Mouse (Mus musculus): ENCODE data around the gene Alg13. TPM values are rescaled to one million over a fixed set of nuclear protein-coding genes. Genes with fewer than 3 reads are reported as not detected.
A peak's percentile ranks its signal among the peaks of the same experiment; 100 is the strongest.

Gene Alg13
- polyA plus RNA-seq, 1 experiment: 12.9 TPM

GRCm38 (mm10) chrX:144318164-144318979 is 768 bp downstream of the Alg13 start:
- H3K4me3 ChIP-seq (replicated peaks; ENCODE audit: insufficient read depth, low read depth, low read length): peak overlapping the region; percentile 95
- peak; percentile 5 to 41 for DNase-seq
- 8% methylated on average over 46 of the region's 53 CpGs for WGBS
- no peaks in the 10 kb centered on the region for H3K27me3 ChIP-seq (ENCODE audit: control insufficient read depth, insufficient read depth, low read length)
- H3K27ac ChIP-seq (ENCODE audit: insufficient read depth, low read length): no peak overlapping the region
- TF ChIP-seq CTCF (IDR thresholded peaks at IDR 0.05; ENCODE audit: borderline replicate concordance, insufficient read depth, low read depth, low read length) (no peak), POLR2A (IDR thresholded peaks at IDR 0.05; ENCODE audit: borderline replicate concordance, insufficient read depth, low read length) (no peak)
- H3K4me1 ChIP-seq (ENCODE audit: control insufficient read depth, insufficient read depth, low read length): no peaks in the 10 kb centered on the region

- no peak overlapping the region for H3K27ac ChIP-seq (ENCODE audit: insufficient read depth, low read length)
- DNase-seq: peak in 1 of 2 experiments; percentile 5
- no peaks in the 10 kb centered on the region for H3K4me1 ChIP-seq (ENCODE audit: control insufficient read depth, insufficient read depth, low read length)
- WGBS: 8% methylated on average over 9 of the region's 9 CpGs
- H3K27me3 ChIP-seq (ENCODE audit: control insufficient read depth, insufficient read depth, low read length): no peaks in the 10 kb centered on the region
- no peak overlapping the region for H3K4me3 ChIP-seq (replicated peaks; ENCODE audit: insufficient read depth, low read depth, low read length)
- TF ChIP-seq POLR2A (IDR thresholded peaks at IDR 0.05; ENCODE audit: borderline replicate concordance, insufficient read depth, low read length): no peak
Measured at GRCm38 (mm10) chrX:144319366-144319765, 1.8 kb downstream of the Alg13 start.

GRCm38 (mm10) chrX:144325375-144325774 is 7.8 kb downstream of the Alg13 start:
- no peak for DNase-seq
- no peak for TF ChIP-seq CTCF (IDR thresholded peaks at IDR 0.05; ENCODE audit: borderline replicate concordance, insufficient read depth, low read depth, low read length)
- TF ChIP-seq POLR2A (IDR thresholded peaks at IDR 0.05; ENCODE audit: borderline replicate concordance, insufficient read depth, low read length): no peak
- H3K27ac ChIP-seq (ENCODE audit: insufficient read depth, low read length): no peak overlapping the region

GRCm38 (mm10) chrX:144335332-144336015 is 17.9 kb downstream of the Alg13 start:
- WGBS: 65% methylated on average over 8 of the region's 8 CpGs
- Histone ChIP-seq H3K4me3 (replicated peaks; ENCODE audit: insufficient read depth, low read depth, low read length) (no peak overlapping the region), H3K27ac (ENCODE audit: insufficient read depth, low read length) (no peak overlapping the region), H3K4me1 (ENCODE audit: control insufficient read depth, insufficient read depth, low read length) (no peaks in the 10 kb centered on the region), H3K27me3 (ENCODE audit: control insufficient read depth, insufficient read depth, low read length) (no peaks in the 10 kb centered on the region)
- TF ChIP-seq CTCF (IDR thresholded peaks at IDR 0.05; ENCODE audit: borderline replicate concordance, insufficient read depth, low read depth, low read length) (no peak), POLR2A (IDR thresholded peaks at IDR 0.05; ENCODE audit: borderline replicate concordance, insufficient read depth, low read length) (no peak)
- no peak for DNase-seq

More at GRCm38 (mm10) chrX:144325375-144325774, 7.8 kb downstream of the Alg13 start:
- Histone ChIP-seq H3K27me3 (ENCODE audit: control insufficient read depth, insufficient read depth, low read length) (no peaks in the 10 kb centered on the region), H3K4me3 (replicated peaks; ENCODE audit: insufficient read depth, low read depth, low read length) (no peak overlapping the region), H3K4me1 (ENCODE audit: control insufficient read depth, insufficient read depth, low read length) (no peaks in the 10 kb centered on the region)

DNA sequence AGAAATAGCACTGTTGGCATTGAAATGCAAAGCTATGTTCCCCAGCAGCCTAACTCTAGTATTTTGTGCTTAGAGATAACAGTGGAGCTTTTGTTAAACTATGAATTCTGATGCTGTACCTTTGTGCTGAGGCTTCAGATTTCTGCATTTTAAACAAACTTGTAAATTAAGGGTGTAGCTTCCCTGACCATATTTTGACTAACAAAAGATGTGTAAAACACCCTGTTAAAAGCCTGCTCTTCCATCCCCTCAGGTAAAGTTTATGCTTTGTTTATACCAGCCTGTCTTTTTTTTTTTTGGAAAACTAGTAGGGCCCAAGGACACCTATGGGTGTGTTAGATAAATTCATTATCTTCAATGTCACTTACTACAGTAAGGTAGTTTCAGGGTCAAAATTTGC is 20.3 kb downstream of the Alg13 start:
- no peaks in the 10 kb centered on the region for H3K27me3 ChIP-seq (ENCODE audit: control insufficient read depth, insufficient read depth, low read length)
- TF ChIP-seq POLR2A (IDR thresholded peaks at IDR 0.05; ENCODE audit: borderline replicate concordance, insufficient read depth, low read length): no peak
- TF ChIP-seq CTCF (IDR thresholded peaks at IDR 0.05; ENCODE audit: borderline replicate concordance, insufficient read depth, low read depth, low read length): no peak
- no peak overlapping the region for H3K4me3 ChIP-seq (replicated peaks; ENCODE audit: insufficient read depth, low read depth, low read length)
- DNase-seq: no peak
- no peaks in the 10 kb centered on the region for H3K4me1 ChIP-seq (ENCODE audit: control insufficient read depth, insufficient read depth, low read length)
- no peak overlapping the region for H3K27ac ChIP-seq (ENCODE audit: insufficient read depth, low read length)

GRCm38 (mm10) chrX:144338355-144338754 is 20.8 kb downstream of the Alg13 start:
- Histone ChIP-seq H3K27me3 (ENCODE audit: control insufficient read depth, insufficient read depth, low read length) (no peaks in the 10 kb centered on the region), H3K4me1 (ENCODE audit: control insufficient read depth, insufficient read depth, low read length) (no peaks in the 10 kb centered on the region), H3K4me3 (replicated peaks; ENCODE audit: insufficient read depth, low read depth, low read length) (no peak overlapping the region), H3K27ac (ENCODE audit: insufficient read depth, low read length) (no peak overlapping the region)
- no peak for TF ChIP-seq CTCF (IDR thresholded peaks at IDR 0.05; ENCODE audit: borderline replicate concordance, insufficient read depth, low read depth, low read length)
- no peak for TF ChIP-seq POLR2A (IDR thresholded peaks at IDR 0.05; ENCODE audit: borderline replicate concordance, insufficient read depth, low read length)
- DNase-seq: no peak

DNA sequence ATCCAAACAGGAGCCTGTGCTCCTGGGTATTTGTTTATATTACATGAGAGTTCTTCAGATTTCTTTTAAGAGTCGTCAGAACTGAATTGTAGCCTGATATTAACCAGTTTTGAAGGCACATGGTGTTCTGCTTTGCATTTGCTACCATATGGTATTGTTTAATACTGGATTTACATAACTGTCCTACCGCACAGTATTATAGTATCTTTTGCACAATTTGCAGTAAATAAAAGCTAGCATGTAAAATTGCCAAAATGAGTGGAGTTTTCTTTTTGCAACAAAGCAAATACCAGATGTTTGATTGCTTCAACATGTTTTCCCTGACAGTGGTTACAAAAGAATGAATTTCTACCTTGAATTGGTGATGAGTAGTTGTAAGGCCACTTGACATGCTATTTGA is 56.6 kb downstream of the Alg13 start:
- Histone ChIP-seq H3K27me3 (ENCODE audit: control insufficient read depth, insufficient read depth, low read length) (no peaks in the 10 kb centered on the region), H3K27ac (ENCODE audit: insufficient read depth, low read length) (no peak overlapping the region), H3K4me3 (replicated peaks; ENCODE audit: insufficient read depth, low read depth, low read length) (no peak overlapping the region), H3K4me1 (ENCODE audit: control insufficient read depth, insufficient read depth, low read length) (no peaks in the 10 kb centered on the region)
- 59% methylated on average over 2 of the region's 2 CpGs for WGBS
- no peak for DNase-seq
- TF ChIP-seq POLR2A (IDR thresholded peaks at IDR 0.05; ENCODE audit: borderline replicate concordance, insufficient read depth, low read length): no peak
- no peak for TF ChIP-seq CTCF (IDR thresholded peaks at IDR 0.05; ENCODE audit: borderline replicate concordance, insufficient read depth, low read depth, low read length)

GRCm38 (mm10) chrX:144403526-144403925 is 85.9 kb downstream of the Alg13 start:
- Histone ChIP-seq H3K4me3 (replicated peaks; ENCODE audit: insufficient read depth, low read depth, low read length) (no peak overlapping the region), H3K4me1 (ENCODE audit: control insufficient read depth, insufficient read depth, low read length) (no peaks in the 10 kb centered on the region; the same call in 1 of the 2 replicates), H3K27me3 (ENCODE audit: control insufficient read depth, insufficient read depth, low read length) (no peaks in the 10 kb centered on the region), H3K27ac (ENCODE audit: insufficient read depth, low read length) (no peak overlapping the region)
- DNase-seq: peak; percentile 51 to 58
- 7% methylated on average over 7 of the region's 7 CpGs for WGBS
- TF ChIP-seq CTCF (IDR thresholded peaks at IDR 0.05; ENCODE audit: borderline replicate concordance, insufficient read depth, low read depth, low read length) (peak; percentile 79), POLR2A (IDR thresholded peaks at IDR 0.05; ENCODE audit: borderline replicate concordance, insufficient read depth, low read length) (no peak)
